Mouse (Mus musculus): ENCODE measurements around the gene Gas2. TPM values are rescaled to one million over a fixed set of nuclear protein-coding genes. Genes with fewer than 3 reads are reported as not detected.

Gas2 gene
- polyA plus RNA-seq, 1 experiment from 2014 or later, result 60.9 TPM

DNA sequence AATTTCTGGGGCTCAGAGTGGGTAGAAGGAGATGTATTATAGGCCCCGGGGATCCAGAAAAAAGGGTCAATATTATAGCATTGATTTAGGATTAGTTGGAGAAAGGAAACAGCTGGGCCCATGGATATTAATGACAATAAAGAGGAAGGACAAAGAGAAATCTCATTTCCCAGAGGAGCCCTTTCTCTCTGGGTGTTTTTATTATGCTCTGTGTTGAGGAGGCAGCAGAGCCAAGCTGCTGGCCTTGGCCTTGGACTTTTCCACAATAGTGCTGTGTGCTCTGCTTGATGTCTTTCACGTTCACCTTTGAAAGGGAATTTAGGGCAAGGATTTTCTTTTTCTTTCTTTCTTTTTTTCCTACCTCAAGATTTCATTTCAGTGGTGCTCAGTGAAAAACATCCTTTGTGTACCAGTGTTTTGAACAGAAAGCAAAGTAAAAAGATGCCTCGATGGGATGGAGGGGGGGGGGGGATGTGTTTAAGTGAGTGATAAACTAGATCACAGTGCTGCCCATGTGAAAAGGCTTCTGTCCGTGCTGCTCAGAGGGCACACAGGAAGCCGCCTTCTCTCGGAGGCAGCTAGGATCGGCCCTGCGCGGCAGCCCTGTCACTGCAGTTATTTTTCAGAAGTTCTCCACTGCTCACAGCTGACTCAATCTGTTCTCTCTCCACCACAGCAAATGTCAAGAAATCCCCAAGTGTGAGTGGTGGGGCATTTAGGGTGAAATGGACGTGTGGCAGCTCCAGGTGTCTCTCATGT, 67.1 kb downstream of the Gas2 start:
- Histone ChIP-seq H3K27me3 (ENCODE audit: control insufficient read depth, insufficient read depth, low read length) (no peaks in the 10 kb centered on the region), H3K4me2 (ENCODE audit: low read depth, low read length) (no peak overlapping the region), H3K9ac (replicated peaks; ENCODE audit: low read length) (peak overlapping the region; percentile 28; the same call in 1 of the 2 replicates), H3K4me1 (ENCODE audit: control insufficient read depth, insufficient read depth, low read length) (no peaks in the 10 kb centered on the region), H3K9me3 (replicated peaks; ENCODE audit: control insufficient read depth, low read length) (no peaks in the 10 kb centered on the region), H3K36me3 (replicated peaks; ENCODE audit: control insufficient read depth, insufficient read depth, low read depth, low read length) (no peaks in the 10 kb centered on the region), H3K27ac (replicated peaks; ENCODE audit: low read depth, low read length) (no peak overlapping the region; the same call in 1 of the 2 replicates), H3K4me3 (ENCODE audit: low read depth, low read length) (no peak overlapping the region)
- 40% methylated on average over 10 of the region's 10 CpGs for WGBS
- DNase-seq (ENCODE audit: low spot score), result peak; percentile 9
- peak; percentile 73 for ATAC-seq (replicated peaks; ENCODE audit: insufficient number of reproducible peaks, low FRiP score, low TSS enrichment, low read depth)

- ATAC-seq (replicated peaks; ENCODE audit: insufficient number of reproducible peaks, low FRiP score, low TSS enrichment, low read depth), result no peak
- no peak for DNase-seq (ENCODE audit: low spot score)
- WGBS, result 92% methylated on average over 4 of the region's 4 CpGs
These were observed 69.4 kb downstream of the Gas2 start for GRCm38 (mm10) chr7:51931217-51931616.

DNA sequence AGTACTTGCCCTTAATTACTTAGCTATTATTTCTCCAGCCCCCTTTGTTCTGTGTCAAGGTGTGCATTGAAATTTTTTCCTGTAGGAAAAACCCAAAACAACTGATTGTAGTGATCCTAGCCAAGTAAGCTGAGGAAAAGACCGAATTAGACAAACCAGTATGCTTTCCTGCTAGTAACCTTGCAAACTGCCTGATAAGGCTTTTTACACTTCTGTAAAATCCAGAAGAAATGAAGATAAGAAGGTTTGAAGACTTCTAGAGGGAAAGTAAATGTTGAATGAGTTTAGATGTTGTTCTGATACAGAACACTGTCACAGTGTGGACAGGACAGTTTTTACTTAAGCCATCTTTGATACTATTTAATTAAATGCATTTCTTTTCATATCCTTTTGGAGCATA, 75.5 kb downstream of the Gas2 start:
- Histone ChIP-seq H3K27ac (replicated peaks; ENCODE audit: low read depth, low read length) (no peak overlapping the region), H3K4me3 (ENCODE audit: low read depth, low read length) (no peak overlapping the region), H3K4me2 (ENCODE audit: low read depth, low read length) (no peak overlapping the region), H3K4me1 (ENCODE audit: control insufficient read depth, insufficient read depth, low read length) (no peaks in the 10 kb centered on the region), H3K27me3 (ENCODE audit: control insufficient read depth, insufficient read depth, low read length) (no peaks in the 10 kb centered on the region), H3K9me3 (replicated peaks; ENCODE audit: control insufficient read depth, low read length) (no peaks in the 10 kb centered on the region), H3K9ac (replicated peaks; ENCODE audit: low read length) (no peak overlapping the region), H3K36me3 (replicated peaks; ENCODE audit: control insufficient read depth, insufficient read depth, low read depth, low read length) (no peaks in the 10 kb centered on the region)
- 91% methylated on average over 1 of the region's 1 CpGs for WGBS
- DNase-seq (ENCODE audit: low spot score) (no peak), ATAC-seq (replicated peaks; ENCODE audit: insufficient number of reproducible peaks, low FRiP score, low TSS enrichment, low read depth) (no peak)

More at GRCm38 (mm10) chr7:51931217-51931616, 69.4 kb downstream of the Gas2 start:
- Histone ChIP-seq H3K9ac (replicated peaks; ENCODE audit: low read length) (no peak overlapping the region), H3K36me3 (replicated peaks; ENCODE audit: control insufficient read depth, insufficient read depth, low read depth, low read length) (no peaks in the 10 kb centered on the region), H3K4me3 (ENCODE audit: low read depth, low read length) (no peak overlapping the region), H3K9me3 (replicated peaks; ENCODE audit: control insufficient read depth, low read length) (no peaks in the 10 kb centered on the region), H3K27ac (replicated peaks; ENCODE audit: low read depth, low read length) (no peak overlapping the region), H3K4me2 (ENCODE audit: low read depth, low read length) (no peak overlapping the region), H3K4me1 (ENCODE audit: control insufficient read depth, insufficient read depth, low read length) (no peaks in the 10 kb centered on the region), H3K27me3 (ENCODE audit: control insufficient read depth, insufficient read depth, low read length) (no peaks in the 10 kb centered on the region)

GRCm38 (mm10) chr7:51940461-51940860, 78.6 kb downstream of the Gas2 start:
- Histone ChIP-seq H3K36me3 (replicated peaks; ENCODE audit: control insufficient read depth, insufficient read depth, low read depth, low read length) (no peaks in the 10 kb centered on the region), H3K4me1 (ENCODE audit: control insufficient read depth, insufficient read depth, low read length) (no peaks in the 10 kb centered on the region), H3K27me3 (ENCODE audit: control insufficient read depth, insufficient read depth, low read length) (no peaks in the 10 kb centered on the region), H3K27ac (replicated peaks; ENCODE audit: low read depth, low read length) (no peak overlapping the region), H3K9ac (replicated peaks; ENCODE audit: low read length) (no peak overlapping the region), H3K4me2 (ENCODE audit: low read depth, low read length) (no peak overlapping the region), H3K4me3 (ENCODE audit: low read depth, low read length) (no peak overlapping the region), H3K9me3 (replicated peaks; ENCODE audit: control insufficient read depth, low read length) (no peaks in the 10 kb centered on the region)
- 67% methylated on average over 2 of the region's 2 CpGs for WGBS
- ATAC-seq (replicated peaks; ENCODE audit: insufficient number of reproducible peaks, low FRiP score, low TSS enrichment, low read depth) (no peak), DNase-seq (ENCODE audit: low spot score) (no peak)

DNA sequence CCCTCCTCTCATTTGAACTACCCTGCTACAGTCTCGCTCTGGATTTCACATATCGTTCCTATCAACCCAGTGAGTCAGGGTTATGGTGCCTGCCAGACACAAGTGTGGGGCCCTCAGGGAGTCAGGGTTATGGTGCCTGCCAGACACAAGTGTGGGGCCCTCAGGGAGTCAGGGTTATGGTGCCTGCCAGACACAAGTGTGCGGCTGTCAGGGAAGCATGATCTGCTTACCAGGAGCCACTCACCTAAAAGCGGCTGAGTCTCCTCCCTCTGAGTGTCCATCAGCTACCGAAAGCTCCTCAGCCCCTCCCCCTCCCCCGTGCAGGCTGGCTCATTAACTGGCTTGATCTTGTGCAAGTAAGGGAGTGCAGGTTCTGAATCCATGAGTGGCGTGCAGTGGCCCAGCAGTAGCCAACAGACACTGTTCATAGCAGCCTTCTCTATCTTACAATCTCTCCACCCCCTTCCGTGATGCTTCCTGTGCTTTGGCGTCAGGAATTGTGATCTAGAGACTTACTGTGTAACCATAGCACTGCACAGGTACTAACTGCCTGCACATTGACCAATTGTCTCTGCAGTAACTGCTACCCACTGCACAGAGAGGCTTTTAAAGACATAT, 93.7 kb downstream of the Gas2 start:
- Histone ChIP-seq H3K4me2 (ENCODE audit: low read depth, low read length) (no peak overlapping the region), H3K27me3 (ENCODE audit: control insufficient read depth, insufficient read depth, low read length) (no peaks in the 10 kb centered on the region), H3K9me3 (replicated peaks; ENCODE audit: control insufficient read depth, low read length) (no peaks in the 10 kb centered on the region), H3K4me1 (ENCODE audit: control insufficient read depth, insufficient read depth, low read length) (no peaks in the 10 kb centered on the region), H3K27ac (replicated peaks; ENCODE audit: low read depth, low read length) (no peak overlapping the region), H3K4me3 (ENCODE audit: low read depth, low read length) (no peak overlapping the region), H3K9ac (replicated peaks; ENCODE audit: low read length) (no peak overlapping the region), H3K36me3 (replicated peaks; ENCODE audit: control insufficient read depth, insufficient read depth, low read depth, low read length) (no peaks in the 10 kb centered on the region)
- ATAC-seq (replicated peaks; ENCODE audit: insufficient number of reproducible peaks, low FRiP score, low TSS enrichment, low read depth) (peak; percentile 70), DNase-seq (ENCODE audit: low spot score) (peak; percentile 17)
- WGBS, result 51% methylated on average over 9 of the region's 9 CpGs

GRCm38 (mm10) chr7:51957766-51958165, 96.0 kb downstream of the Gas2 start:
- H3K27me3 ChIP-seq (ENCODE audit: control insufficient read depth, insufficient read depth, low read length), result no peaks in the 10 kb centered on the region
- H3K9ac ChIP-seq (replicated peaks; ENCODE audit: low read length), result no peak overlapping the region
- no peak for ATAC-seq (replicated peaks; ENCODE audit: insufficient number of reproducible peaks, low FRiP score, low TSS enrichment, low read depth)
- H3K36me3 ChIP-seq (replicated peaks; ENCODE audit: control insufficient read depth, insufficient read depth, low read depth, low read length), result no peaks in the 10 kb centered on the region
- no peak overlapping the region for H3K27ac ChIP-seq (replicated peaks; ENCODE audit: low read depth, low read length)
- H3K4me2 ChIP-seq (ENCODE audit: low read depth, low read length), result no peak overlapping the region
- no peak overlapping the region for H3K4me3 ChIP-seq (ENCODE audit: low read depth, low read length)
- no peaks in the 10 kb centered on the region for H3K4me1 ChIP-seq (ENCODE audit: control insufficient read depth, insufficient read depth, low read length)
- no peak for DNase-seq (ENCODE audit: low spot score)
- H3K9me3 ChIP-seq (replicated peaks; ENCODE audit: control insufficient read depth, low read length), result no peaks in the 10 kb centered on the region

GRCm38 (mm10) chr7:51960698-51961374, 99.0 kb downstream of the Gas2 start:
- Histone ChIP-seq H3K4me3 (ENCODE audit: low read depth, low read length) (no peak overlapping the region), H3K27ac (replicated peaks; ENCODE audit: low read depth, low read length) (no peak overlapping the region), H3K9ac (replicated peaks; ENCODE audit: low read length) (no peak overlapping the region), H3K27me3 (ENCODE audit: control insufficient read depth, insufficient read depth, low read length) (no peaks in the 10 kb centered on the region), H3K36me3 (replicated peaks; ENCODE audit: control insufficient read depth, insufficient read depth, low read depth, low read length) (no peaks in the 10 kb centered on the region), H3K4me1 (ENCODE audit: control insufficient read depth, insufficient read depth, low read length) (no peaks in the 10 kb centered on the region), H3K4me2 (ENCODE audit: low read depth, low read length) (no peak overlapping the region), H3K9me3 (replicated peaks; ENCODE audit: control insufficient read depth, low read length) (no peaks in the 10 kb centered on the region)
- 60% methylated on average over 6 of the region's 6 CpGs for WGBS
- DNase-seq (ENCODE audit: low spot score), result peak; percentile 59
- no peak for ATAC-seq (replicated peaks; ENCODE audit: insufficient number of reproducible peaks, low FRiP score, low TSS enrichment, low read depth)

Measured in embryonic facial prominence, embryonic 11.5 days (tissue).